Mouse (Mus musculus): ENCODE measurements around the gene Sorcs3. TPM values are rescaled to one million over a fixed set of nuclear protein-coding genes. Genes with fewer than 3 reads are reported as not detected.

Sorcs3 gene
- total and polyA plus RNA-seq, 3 experiments, result not detected

DNA sequence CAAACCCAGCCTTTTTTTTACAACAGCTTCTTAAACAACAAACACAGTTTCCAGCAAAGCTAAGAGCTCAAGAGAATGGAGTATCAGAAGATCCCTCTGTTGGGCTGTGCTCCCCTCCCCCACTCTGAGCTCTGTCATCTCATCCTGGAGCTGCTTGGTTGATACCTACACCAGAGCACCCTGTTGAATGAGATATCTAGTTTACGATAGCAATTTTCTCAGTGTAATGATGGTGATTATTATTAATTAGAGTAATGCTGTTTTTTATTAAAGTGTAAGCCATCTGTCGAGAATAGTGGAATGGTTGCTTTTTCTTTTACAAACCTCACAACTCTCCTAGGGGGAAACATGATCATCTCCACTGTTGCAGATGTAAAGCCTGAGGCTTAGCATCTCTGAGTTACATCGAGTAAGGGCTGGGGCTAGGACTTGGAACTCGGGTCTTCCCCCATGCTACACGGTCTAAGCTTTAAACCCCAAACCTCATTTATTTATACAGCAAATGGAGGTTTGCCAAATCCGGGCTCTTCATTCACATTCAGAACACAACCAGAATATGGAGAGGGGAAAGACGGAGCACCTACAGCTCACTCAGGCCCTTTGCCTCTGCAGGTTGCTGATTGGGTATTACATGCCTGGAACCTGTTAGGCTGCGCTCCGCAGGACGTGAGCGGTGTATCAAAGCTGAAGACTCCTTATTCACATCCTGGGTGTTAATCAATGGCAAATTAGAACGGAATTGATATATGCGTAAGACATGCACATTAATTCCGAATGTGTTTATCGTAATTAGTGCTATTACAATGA is 103.9 kb downstream of the Sorcs3 start:
- H3K4me1 ChIP-seq (ENCODE audit: control insufficient read depth in 1 of 2, insufficient read depth in 2 of 2, low read length in 2 of 2), result no peaks in the 10 kb centered on the region
- H3K79me2 ChIP-seq (ENCODE audit: control insufficient read depth, insufficient read depth, low read length, poor library complexity), result no peaks in the 10 kb centered on the region
- no peaks in the 10 kb centered on the region for H3K36me3 ChIP-seq (ENCODE audit: control insufficient read depth in 1 of 2, insufficient read depth in 2 of 2, low read length in 2 of 2)
- no peak for DNase-seq (ENCODE audit: low read depth, low spot score)
- H3K27me3 ChIP-seq (ENCODE audit: control insufficient read depth in 1 of 2, insufficient read depth in 2 of 2, low read length in 2 of 2), result no peaks in the 10 kb centered on the region
- no peak overlapping the region for H3K4me3 ChIP-seq (ENCODE audit: control insufficient read depth in 1 of 2, insufficient read depth in 1 of 2, low read depth in 2 of 2, low read length in 2 of 2)
- no peak for TF ChIP-seq UBTF (IDR thresholded peaks at IDR 0.05; ENCODE audit: borderline replicate concordance, insufficient read depth, low read depth, low read length)
- H3K27ac ChIP-seq (ENCODE audit: control insufficient read depth, low read depth, low read length), result no peak overlapping the region
- H3K9ac ChIP-seq (ENCODE audit: control insufficient read depth, low read depth, low read length, poor library complexity, severe bottlenecking), result no peak overlapping the region
- H3K9me3 ChIP-seq (replicated peaks; ENCODE audit: insufficient read depth, low read length), result no peaks in the 10 kb centered on the region

- H3K36me3 ChIP-seq (ENCODE audit: control insufficient read depth in 1 of 2, insufficient read depth in 2 of 2, low read length in 2 of 2), result no peaks in the 10 kb centered on the region
- H3K4me1 ChIP-seq (ENCODE audit: control insufficient read depth in 1 of 2, insufficient read depth in 2 of 2, low read length in 2 of 2), result no peaks in the 10 kb centered on the region
- no peaks in the 10 kb centered on the region for H3K27me3 ChIP-seq (ENCODE audit: control insufficient read depth in 1 of 2, insufficient read depth in 2 of 2, low read length in 2 of 2)
- DNase-seq (ENCODE audit: low read depth, low spot score), result no peak
- no peaks in the 10 kb centered on the region for H3K9me3 ChIP-seq (replicated peaks; ENCODE audit: insufficient read depth, low read length)
- TF ChIP-seq HCFC1 (IDR thresholded peaks at IDR 0.05; ENCODE audit: low read depth, low read length) (no peak), SIN3A (IDR thresholded peaks at IDR 0.05; ENCODE audit: low read length) (no peak), NRF1 (IDR thresholded peaks at IDR 0.05; ENCODE audit: insufficient read depth, low read depth, low read length, poor library complexity, severe bottlenecking) (no peak), POLR2AphosphoS5 (IDR thresholded peaks at IDR 0.05; ENCODE audit: borderline replicate concordance, low read depth, low read length) (no peak), TAL1 (IDR thresholded peaks at IDR 0.05; ENCODE audit: low read length) (no peak), ZNF384 (IDR thresholded peaks at IDR 0.05; ENCODE audit: low read depth, low read length) (no peak), MAX (IDR thresholded peaks at IDR 0.05; ENCODE audit: low read length) (no peak), POLR2AphosphoS2 (IDR thresholded peaks at IDR 0.05; ENCODE audit: low read length) (no peak), JUND (IDR thresholded peaks at IDR 0.05; ENCODE audit: low read depth, low read length) (no peak), TBP (IDR thresholded peaks at IDR 0.05; ENCODE audit: low read depth, low read length) (no peak), MAFK (IDR thresholded peaks at IDR 0.05; ENCODE audit: borderline replicate concordance, low read depth, low read length) (no peak), USF2 (IDR thresholded peaks at IDR 0.05; ENCODE audit: borderline replicate concordance in 1 of 2, insufficient read depth in 1 of 2, low read depth in 1 of 2, low read length in 2 of 2) (no peak), CHD1 (IDR thresholded peaks at IDR 0.05; ENCODE audit: low read depth, low read length) (no peak), KAT2A (conservative IDR thresholded peaks at IDR 0.05; ENCODE audit: low read depth, low read length) (no peak), TCF12 (IDR thresholded peaks at IDR 0.05; ENCODE audit: low read depth, low read length) (no peak)
- H3K9ac ChIP-seq (ENCODE audit: control insufficient read depth, low read depth, low read length, poor library complexity, severe bottlenecking), result no peak overlapping the region
- no peak overlapping the region for H3K4me3 ChIP-seq (ENCODE audit: control insufficient read depth in 1 of 2, insufficient read depth in 1 of 2, low read depth in 2 of 2, low read length in 2 of 2)
- no peaks in the 10 kb centered on the region for H3K79me2 ChIP-seq (ENCODE audit: control insufficient read depth, insufficient read depth, low read length, poor library complexity)
- H3K27ac ChIP-seq (ENCODE audit: control insufficient read depth, low read depth, low read length), result no peak overlapping the region
Measured at GRCm38 (mm10) chr19:48310338-48310710, 104.5 kb downstream of the Sorcs3 start.
